Mouse (Mus musculus) liver, embryonic 14.5 days (tissue): ENCODE data around the gene Kif26b.

ENCODE experiments used
- CTCF ChIP-seq: IDR thresholded peaks from 2 replicates; pipeline ENCODE4 v1.5.1; 2016; ENCODE audit warnings: antibody characterized with exemption, low read depth, control low read depth
- EP300 ChIP-seq: IDR thresholded peaks from 2 replicates; pipeline ENCODE4 v1.6.1; 2016; ENCODE audit warnings: antibody characterized with exemption, low read depth

GRCm38 (mm10) chr1:178744961-178745360 is 216.0 kb downstream of the Kif26b start:
- TF ChIP-seq CTCF = no peak
- no peak for TF ChIP-seq EP300
